Mouse (Mus musculus): ENCODE data around the gene Fosb. TPM values are rescaled to one million over a fixed set of nuclear protein-coding genes. Genes with fewer than 3 reads are reported as not detected.

Gene Fosb
- polyA plus RNA-seq, 1 experiment from 2014 or later, result 0.17 TPM

DNA sequence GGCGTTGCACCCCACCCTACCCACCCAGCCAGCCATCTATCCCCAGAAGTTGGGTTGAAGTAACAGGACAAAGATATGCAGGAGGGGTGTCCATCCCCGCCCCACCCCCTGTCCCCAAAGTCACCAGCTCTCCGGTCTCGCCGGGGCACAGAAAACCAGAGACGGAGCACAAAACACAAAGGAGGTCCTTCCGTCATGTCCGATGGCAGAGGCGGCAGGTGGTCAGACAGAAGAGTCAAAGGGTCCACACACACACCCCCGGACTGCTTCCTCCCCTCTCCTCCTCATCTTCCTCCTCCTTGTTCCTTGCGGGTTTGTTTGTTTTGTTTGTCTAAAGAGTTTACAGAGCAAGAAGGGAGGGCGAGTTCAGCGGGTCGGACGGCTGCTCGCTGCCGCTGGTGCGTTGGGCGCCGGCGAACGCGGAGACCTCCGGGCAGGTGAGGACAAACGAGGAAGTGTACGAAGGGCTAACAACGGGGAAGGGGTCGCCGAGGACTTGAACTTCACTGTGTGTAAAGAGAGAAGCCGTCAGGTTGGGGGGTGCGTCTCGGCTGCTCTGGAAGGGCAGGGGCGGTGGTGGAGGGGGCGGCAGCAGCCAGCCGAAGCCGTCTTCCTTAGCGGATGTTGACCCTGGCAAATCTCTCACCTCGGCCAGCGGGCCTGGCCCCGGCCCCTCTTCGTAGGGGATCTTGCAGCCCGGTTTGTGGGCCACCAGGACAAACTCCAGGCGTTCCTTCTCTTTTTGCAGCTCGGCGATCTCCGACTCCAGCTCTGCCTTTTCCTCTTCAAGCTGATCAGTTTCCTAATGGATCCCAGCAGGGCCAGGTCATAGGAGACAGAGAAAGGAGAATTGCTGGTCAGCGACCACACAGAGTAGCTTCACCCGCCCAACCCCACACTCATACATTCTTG lies 5.1 kb downstream of the Fosb start:
- WGBS, result 2% methylated on average over 47 of the region's 48 CpGs
- Histone ChIP-seq H3K4me1 (peaks cover 43% of the 10 kb centered on the region), H3K4me3 (replicated peaks) (peak overlapping the region; percentile 39), H3K36me3 (no peaks in the 10 kb centered on the region), H3K9me3 (no peaks in the 10 kb centered on the region), H3K27me3 (replicated peaks) (peaks cover 61% of the 10 kb centered on the region), H3K4me2 (peak overlapping the region; percentile 63), H3K9ac (0 out of 2 replicates have a peak overlapping the region, but pooled peaks have one; percentile 5), H3K27ac (no peak overlapping the region)
- ATAC-seq (ENCODE audit: insufficient read depth, low FRiP score, low read depth), result no peak

DNA sequence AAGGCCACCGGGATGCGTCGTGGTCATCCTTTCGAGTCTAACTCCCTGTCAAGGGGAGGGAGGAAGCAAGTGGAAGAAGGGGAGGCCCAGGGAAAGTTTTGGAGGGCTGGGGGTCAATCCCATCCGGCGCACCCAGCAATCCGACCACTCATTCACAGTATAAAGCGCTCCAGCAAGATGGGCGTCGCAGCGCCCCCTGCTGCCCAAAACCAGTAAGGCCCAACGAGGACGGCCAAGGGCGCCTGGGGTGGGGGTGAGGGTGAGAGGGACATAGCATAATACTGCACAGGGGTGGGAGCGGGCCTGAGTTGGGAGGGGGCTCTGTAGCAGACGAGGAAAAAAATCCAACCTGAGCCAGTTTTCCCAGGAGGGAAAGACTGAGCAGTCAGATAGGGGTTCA lies 6.1 kb downstream of the Fosb start:
- Histone ChIP-seq H3K27me3 (replicated peaks) (peaks cover 61% of the 10 kb centered on the region), H3K4me1 (peaks cover 36% of the 10 kb centered on the region), H3K4me3 (replicated peaks) (peak overlapping the region; percentile 39), H3K4me2 (peak overlapping the region; percentile 63), H3K9ac (no peak overlapping the region), H3K36me3 (no peaks in the 10 kb centered on the region), H3K27ac (no peak overlapping the region), H3K9me3 (no peaks in the 10 kb centered on the region)
- ATAC-seq (ENCODE audit: insufficient read depth, low FRiP score, low read depth), result no peak
- under 1% methylated on average over 16 of the region's 16 CpGs for WGBS

DNA sequence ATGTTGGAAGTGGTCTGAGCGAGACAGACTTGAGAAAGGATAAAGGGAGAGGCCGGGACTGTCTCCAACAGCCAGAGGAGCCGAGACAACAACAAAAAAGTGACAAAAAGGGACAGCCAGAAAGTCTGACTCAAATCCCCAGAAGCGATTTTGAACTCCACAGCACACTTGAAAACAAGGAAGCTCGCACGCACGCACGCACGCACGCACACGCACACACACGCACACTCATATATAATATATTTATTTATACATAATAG lies 6.9 kb downstream of the Fosb start:
- Histone ChIP-seq H3K4me3 (replicated peaks) (no peak overlapping the region; the same call in 1 of the 2 replicates), H3K4me2 (no peak overlapping the region), H3K9me3 (no peaks in the 10 kb centered on the region), H3K27ac (no peak overlapping the region), H3K4me1 (peaks cover 33% of the 10 kb centered on the region), H3K36me3 (no peaks in the 10 kb centered on the region), H3K27me3 (replicated peaks) (peaks cover 61% of the 10 kb centered on the region), H3K9ac (no peak overlapping the region)
- 76% methylated on average over 12 of the region's 12 CpGs for WGBS
- ATAC-seq (ENCODE audit: insufficient read depth, low FRiP score, low read depth), result no peak

DNA sequence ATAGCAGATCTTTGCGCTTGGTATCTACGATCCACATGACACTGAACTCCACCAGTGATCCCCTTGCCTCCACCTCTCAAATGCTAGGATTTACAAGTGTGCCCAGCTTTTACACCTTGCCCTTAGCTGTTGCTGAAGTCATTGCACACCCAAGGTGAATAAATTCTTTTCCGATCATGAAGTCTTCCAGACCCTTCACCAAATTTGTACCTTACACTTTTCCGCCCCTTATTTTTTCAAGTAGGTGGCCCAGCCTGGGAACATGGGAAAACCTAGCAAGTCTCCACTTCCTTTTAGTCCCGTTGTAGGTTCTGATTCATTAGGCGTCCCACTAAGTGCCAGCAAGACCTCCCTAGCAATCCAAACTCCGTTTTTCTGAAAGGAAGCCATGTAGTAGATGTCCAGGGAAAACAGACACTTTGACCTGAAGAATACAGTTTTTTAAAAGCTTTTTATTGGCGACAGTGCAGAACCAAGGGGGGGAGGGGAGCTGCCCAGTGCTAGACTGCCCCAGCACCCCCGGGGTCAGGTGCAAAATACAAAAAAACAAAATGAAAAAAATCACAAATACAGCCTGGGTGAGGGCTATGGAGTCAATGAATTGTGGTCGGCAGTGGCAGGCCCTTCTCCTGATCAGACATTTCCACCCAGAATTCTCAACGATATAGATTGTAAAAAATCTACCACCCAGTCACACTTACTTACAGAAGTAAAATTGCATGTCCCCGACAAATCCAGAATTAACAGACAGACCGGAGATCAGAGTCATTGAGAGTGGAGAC lies 7.4 kb downstream of the Fosb start:
- Histone ChIP-seq H3K4me1 (peaks cover 28% of the 10 kb centered on the region), H3K4me2 (no peak overlapping the region; the same call in 1 of the 2 replicates), H3K9me3 (no peaks in the 10 kb centered on the region), H3K27ac (no peak overlapping the region), H3K4me3 (replicated peaks) (no peak overlapping the region), H3K27me3 (replicated peaks) (peaks cover 61% of the 10 kb centered on the region), H3K36me3 (no peaks in the 10 kb centered on the region), H3K9ac (no peak overlapping the region)
- WGBS, result 50% methylated on average over 13 of the region's 13 CpGs
- ATAC-seq (ENCODE audit: insufficient read depth, low FRiP score, low read depth), result no peak

DNA sequence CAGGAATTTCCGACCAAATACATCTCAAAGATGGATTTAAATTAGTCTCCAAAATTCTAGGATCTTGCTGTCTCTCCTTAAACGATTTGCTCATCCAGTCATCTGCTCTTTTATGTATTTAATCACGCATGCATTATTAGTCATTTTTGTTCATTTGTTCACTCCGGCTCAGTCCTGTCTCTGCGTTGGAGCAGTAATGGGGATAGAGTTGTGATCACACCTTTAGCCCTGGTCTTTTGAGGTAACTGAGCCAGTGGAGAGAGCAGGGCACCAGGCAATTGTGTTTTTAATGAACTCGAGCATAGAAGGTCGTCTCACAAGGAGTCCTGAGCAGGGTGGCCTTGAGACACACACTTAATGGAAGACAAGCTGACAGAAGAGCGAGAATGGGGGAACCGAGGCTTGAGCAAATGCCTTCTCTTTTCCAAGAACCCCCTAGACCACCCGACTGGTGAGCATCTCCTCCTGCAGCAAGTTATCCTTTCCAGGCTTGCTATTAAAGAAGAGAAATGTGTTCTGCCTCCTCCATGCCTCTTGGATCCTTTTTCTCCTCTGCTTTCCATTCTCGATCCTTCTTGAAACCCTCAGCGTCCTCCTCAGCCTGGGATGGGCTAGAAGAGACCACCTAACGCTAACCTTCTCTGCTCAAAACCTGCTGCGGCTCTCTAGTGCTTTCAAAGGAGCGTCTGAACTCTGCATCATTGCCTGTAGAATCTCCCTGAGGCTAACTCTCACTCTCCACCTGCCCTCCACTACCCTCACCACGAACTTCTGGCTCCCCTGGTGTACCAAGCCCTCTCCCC lies 8.2 kb downstream of the Fosb start:
- no peak for ATAC-seq (ENCODE audit: insufficient read depth, low FRiP score, low read depth)
- peak overlapping the region; percentile 47 for H3K4me2 ChIP-seq
- H3K4me3 ChIP-seq (replicated peaks), result peak overlapping the region; percentile 50
- peaks cover 53% of the 10 kb centered on the region for H3K27me3 ChIP-seq (replicated peaks)
- WGBS, result 9% methylated on average over 16 of the region's 16 CpGs
- peaks cover 28% of the 10 kb centered on the region for H3K4me1 ChIP-seq
- H3K36me3 ChIP-seq, result no peaks in the 10 kb centered on the region
- H3K9me3 ChIP-seq, result no peaks in the 10 kb centered on the region
- H3K9ac ChIP-seq, result no peak overlapping the region
- H3K27ac ChIP-seq, result no peak overlapping the region

DNA sequence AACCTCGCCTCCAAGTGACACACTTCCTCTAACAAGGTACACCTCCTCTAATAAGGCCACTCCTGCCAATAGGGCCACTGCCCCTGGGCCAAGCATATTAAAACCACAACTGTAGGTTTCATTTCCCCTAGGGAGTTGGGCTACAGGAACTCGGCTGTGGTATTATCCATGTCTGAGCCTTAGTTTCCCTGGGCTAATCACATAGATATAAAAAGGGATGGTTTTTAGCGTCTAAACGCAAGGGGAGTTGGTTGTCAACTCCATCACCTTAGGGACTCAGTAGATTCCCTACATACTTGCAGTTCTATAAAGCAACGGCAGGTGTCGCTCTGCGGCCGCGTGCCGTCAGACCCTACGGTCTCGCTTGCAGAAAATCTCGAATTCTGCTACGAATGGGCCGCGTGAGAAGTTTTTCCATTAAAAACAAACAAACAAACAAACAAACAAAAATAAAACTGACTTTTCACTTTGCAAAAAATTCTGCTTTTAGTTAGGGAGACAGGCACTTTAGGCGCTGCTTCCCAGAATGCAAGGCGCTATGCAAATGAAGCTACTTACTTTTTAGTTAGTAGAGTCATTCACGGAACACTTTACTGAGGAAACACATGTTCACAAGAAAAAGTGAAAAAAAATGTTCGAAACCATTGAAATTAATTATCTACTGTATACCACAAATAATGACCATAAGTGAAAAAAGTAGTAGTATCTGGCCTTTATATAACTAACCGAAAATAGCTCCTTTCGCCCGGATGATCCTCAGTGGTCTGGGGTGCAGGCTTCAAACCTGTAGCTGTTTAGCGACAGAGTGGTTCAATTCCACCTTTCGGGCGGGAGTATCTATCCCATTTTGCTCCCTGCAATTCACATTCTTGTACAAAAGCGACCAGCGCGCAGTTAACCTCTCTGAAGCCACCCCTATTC lies 9.1 kb downstream of the Fosb start:
- H3K4me3 ChIP-seq (replicated peaks), result peak overlapping the region; percentile 50
- WGBS, result under 1% methylated on average over 29 of the region's 29 CpGs
- no peak overlapping the region; the same call in 1 of the 2 replicates for H3K9ac ChIP-seq
- peaks cover 28% of the 10 kb centered on the region for H3K4me1 ChIP-seq
- peak overlapping the region; percentile 47 for H3K4me2 ChIP-seq
- no peaks in the 10 kb centered on the region for H3K9me3 ChIP-seq
- no peaks in the 10 kb centered on the region for H3K36me3 ChIP-seq
- H3K27ac ChIP-seq, result no peak overlapping the region
- H3K27me3 ChIP-seq (replicated peaks), result peaks cover 44% of the 10 kb centered on the region
- ATAC-seq (ENCODE audit: insufficient read depth, low FRiP score, low read depth), result peak; percentile 79

DNA sequence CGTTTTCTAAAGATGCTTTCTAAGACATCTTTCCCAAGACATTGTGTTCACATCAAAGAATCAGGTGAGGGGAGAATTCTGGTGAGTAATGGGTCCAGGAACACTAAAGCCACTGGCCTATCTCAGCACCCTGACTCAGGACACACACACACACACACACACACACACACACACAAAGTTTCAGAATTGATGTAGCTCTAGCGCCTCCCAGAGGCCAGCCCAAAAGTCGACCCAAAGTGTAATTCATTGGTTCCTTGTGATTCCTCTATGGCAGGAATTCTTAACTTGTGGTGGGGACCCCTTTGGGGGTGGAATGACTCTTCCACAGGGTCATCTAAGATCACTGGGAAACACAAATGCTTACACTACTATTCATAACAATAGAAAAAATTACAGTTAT lies 10.7 kb downstream of the Fosb start:
- Histone ChIP-seq H3K4me3 (replicated peaks) (no peak overlapping the region), H3K27me3 (replicated peaks) (peaks cover 29% of the 10 kb centered on the region), H3K9me3 (no peaks in the 10 kb centered on the region), H3K4me1 (peaks cover 22% of the 10 kb centered on the region), H3K4me2 (no peak overlapping the region), H3K9ac (no peak overlapping the region), H3K27ac (no peak overlapping the region), H3K36me3 (no peaks in the 10 kb centered on the region)
- no peak for ATAC-seq (ENCODE audit: insufficient read depth, low FRiP score, low read depth)
- WGBS, result 23% methylated on average over 3 of the region's 3 CpGs

DNA sequence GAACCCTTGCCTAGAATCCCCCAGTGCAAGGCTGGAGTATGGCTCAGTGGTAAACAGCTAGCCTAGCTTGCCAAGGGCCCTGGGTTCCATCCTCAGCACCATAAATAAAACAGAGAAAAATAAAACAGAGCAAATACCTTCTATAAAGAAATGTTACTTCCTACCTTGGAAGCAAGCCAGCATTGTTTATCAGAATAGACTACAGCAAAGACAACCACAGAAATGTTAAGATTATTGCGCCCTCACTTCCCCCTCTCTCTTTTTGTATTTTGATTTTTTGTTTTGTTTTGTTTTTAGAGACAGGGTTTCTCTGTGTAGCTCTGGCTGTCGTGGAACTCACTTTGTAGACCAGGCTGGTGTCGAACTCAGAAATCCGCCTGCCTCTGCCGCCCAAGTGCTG lies 12.1 kb downstream of the Fosb start:
- Histone ChIP-seq H3K4me1 (peaks cover 14% of the 10 kb centered on the region; the same call in 1 of the 2 replicates), H3K9me3 (no peaks in the 10 kb centered on the region), H3K27me3 (replicated peaks) (peaks cover 15% of the 10 kb centered on the region), H3K9ac (no peak overlapping the region), H3K4me3 (replicated peaks) (no peak overlapping the region), H3K27ac (no peak overlapping the region), H3K4me2 (no peak overlapping the region), H3K36me3 (no peaks in the 10 kb centered on the region)
- no peak for ATAC-seq (ENCODE audit: insufficient read depth, low FRiP score, low read depth)
- 87% methylated on average over 5 of the region's 5 CpGs for WGBS

DNA sequence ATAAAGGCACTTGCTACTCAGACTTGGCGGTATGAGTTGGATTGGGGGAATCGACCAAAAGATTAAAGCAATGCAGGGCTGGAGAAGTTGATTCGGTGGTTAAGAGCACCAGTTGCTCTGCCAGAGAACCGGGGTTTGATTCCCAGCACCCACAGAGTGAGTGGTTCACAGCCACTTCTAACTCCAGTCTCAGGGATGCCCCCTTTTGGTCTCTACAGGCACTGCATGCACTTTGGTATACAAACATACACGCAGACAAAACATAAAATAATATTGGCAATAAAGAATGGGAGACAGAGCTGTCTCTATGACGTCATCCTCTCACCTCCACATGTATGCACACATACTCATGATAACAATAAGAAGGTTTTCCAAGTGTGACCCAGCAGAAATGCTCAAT lies 12.8 kb downstream of the Fosb start:
- Histone ChIP-seq H3K27me3 (replicated peaks) (peaks cover 7% of the 10 kb centered on the region), H3K36me3 (no peaks in the 10 kb centered on the region), H3K27ac (no peak overlapping the region), H3K9me3 (no peaks in the 10 kb centered on the region), H3K4me2 (no peak overlapping the region), H3K4me3 (replicated peaks) (no peak overlapping the region), H3K4me1 (peaks cover 11% of the 10 kb centered on the region; the same call in 1 of the 2 replicates), H3K9ac (no peak overlapping the region)
- no peak for ATAC-seq (ENCODE audit: insufficient read depth, low FRiP score, low read depth)
- 89% methylated on average over 6 of the region's 6 CpGs for WGBS

DNA sequence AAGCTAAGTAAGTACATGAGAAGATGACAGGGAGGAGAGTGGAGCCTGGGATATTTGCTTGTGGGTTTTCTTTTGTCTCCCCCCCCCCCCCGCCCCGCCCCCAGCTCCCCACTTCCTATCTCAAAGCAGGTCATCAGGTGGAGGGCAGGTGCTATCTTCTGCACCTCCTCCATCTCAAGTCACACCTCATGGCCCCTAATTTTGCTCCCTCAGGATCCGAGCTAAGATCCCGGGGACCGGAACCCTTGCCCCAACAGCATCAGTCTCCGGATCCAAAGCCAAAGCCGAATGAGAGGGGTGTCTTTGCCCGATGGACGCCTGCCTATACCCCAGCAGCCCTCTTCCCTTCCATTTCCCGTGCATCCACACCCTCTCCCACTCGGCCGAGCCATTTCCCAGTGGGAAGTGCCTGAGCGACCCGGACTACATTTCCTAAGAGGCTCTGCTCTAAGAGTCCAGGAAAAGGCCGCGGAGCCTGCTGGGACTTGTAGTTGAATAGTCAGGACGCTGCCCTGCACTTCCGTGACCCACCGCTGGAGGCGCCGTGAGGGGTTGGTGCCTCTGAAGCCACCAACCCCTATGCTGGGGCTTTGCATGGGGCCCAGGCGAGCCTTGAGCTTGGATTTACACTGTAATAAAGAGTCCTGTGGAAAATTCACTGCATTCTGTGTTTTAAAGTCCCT lies 14.2 kb downstream of the Fosb start:
- ATAC-seq (ENCODE audit: insufficient read depth, low FRiP score, low read depth), result peak; percentile 64; the same call in 1 of the 2 replicates
- Histone ChIP-seq H3K4me2 (peak overlapping the region; percentile 75), H3K36me3 (no peaks in the 10 kb centered on the region), H3K27me3 (replicated peaks) (no peaks in the 10 kb centered on the region), H3K9ac (no peak overlapping the region), H3K4me1 (peaks cover 15% of the 10 kb centered on the region), H3K9me3 (no peaks in the 10 kb centered on the region), H3K4me3 (replicated peaks) (peak overlapping the region; percentile 38), H3K27ac (no peak overlapping the region)
- 14% methylated on average over 22 of the region's 22 CpGs for WGBS

All from stomach, embryonic 15.5 days (tissue).